Mouse (Mus musculus) ZHBTc4 (cell line): ENCODE results near the gene Snrpb.

Experiments used
- DNase-seq: peaks from one replicate; pipeline ENCODE4 v3.0.0-alpha.2; 2011; ENCODE audit warnings: low read depth, low spot score

The Snrpb gene

DNA sequence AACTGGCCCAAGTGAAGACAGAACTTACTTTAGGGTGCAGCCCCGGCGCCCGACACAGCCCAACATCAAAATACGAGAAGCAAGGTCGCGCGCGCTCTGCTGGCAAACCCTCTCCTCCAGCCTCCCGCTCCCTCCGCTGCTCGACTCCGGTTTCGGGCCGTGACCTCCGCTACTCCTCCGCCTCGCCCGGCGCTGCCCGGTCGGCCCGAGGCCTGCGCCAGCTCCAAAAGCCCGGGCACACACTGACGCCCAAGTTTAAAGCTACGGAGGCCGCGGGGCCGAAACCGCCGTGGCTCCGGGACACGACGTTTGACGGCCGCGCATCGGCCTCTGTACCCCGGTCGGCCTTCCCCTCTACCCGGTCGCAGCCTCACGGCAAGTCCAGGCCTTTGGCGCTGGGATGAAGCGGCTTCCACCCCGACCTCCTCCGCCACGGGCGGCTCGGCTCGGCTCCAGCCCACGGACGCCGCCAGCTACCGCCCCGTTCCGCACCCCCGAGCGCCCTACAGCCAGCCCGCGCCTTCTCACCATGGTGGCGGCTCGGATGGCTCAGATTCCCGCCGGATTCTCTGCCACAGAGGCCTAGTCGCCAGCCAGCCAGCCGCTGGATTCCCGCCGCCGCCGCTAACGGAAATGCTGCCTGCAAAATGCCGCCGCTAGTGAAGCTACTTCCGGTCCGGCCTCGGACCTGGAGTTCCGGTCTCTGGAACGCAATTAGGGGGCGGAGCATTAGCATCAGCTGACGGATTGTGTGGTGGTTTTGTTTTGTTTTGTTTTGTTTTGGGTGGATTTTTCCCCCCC lies at the start of gene Snrpb:
Gene Snrpb (minus strand): TSS at position 698 of the 801 bp plus-strand sequence.
- DNase-seq: peak; percentile 95

DNA sequence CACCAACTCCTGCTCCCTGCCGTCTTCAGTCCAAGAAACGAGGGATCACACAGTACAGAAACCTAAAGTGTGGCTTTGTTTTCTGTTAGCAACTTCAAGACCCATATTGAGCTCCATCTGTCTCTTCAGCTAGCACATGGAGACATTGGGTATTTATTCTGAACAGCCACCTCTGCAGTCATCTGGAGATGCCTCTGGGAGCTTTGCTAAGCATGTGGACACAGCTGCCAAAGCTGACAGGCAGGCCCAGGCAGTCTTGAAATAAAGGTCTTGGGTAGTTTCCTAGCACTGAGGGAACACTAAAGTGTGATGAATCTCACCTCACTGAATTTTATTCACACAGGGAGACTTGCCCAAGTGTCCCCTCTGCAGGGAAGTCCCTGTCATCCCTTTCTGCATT lies 32.4 kb upstream of the Snrpb start:
- no peak for DNase-seq

DNA sequence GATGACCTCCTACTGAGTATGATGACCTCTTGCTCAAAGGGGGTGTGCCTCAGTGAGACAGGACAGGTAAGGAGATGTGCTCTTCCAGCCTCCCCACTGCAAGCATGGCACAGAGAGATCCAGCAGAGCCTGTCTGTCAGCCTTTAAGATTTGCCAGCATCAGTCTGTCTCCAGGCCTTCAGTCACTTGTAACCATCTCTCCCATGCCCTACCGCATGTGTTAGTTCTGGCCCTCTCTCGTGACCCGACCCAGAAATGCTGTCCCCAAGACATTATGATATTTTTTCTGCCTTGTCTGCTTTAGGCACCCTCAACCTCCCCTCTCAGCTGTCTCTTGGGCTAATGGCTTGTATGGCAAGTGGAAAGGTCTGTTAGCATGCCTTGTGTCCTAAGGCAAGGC lies 30.4 kb upstream of the Snrpb start:
- peak; percentile 28 for DNase-seq

- peak; percentile 68 for DNase-seq
Observed at GRCm38 (mm10) chr2:130207996-130208395, 28.8 kb upstream of the Snrpb start.

GRCm38 (mm10) chr2:130207376-130207775 lies 28.2 kb upstream of the Snrpb start:
- DNase-seq: peak; percentile 46

- no peak for DNase-seq
Observed at GRCm38 (mm10) chr2:130200961-130201360, 21.8 kb upstream of the Snrpb start.

GRCm38 (mm10) chr2:130194894-130195293 lies 15.7 kb upstream of the Snrpb start, which contains the start of gene Tmc2:
Gene Tmc2 (plus strand): TSS chr2:130195194.
- DNase-seq: no peak

- DNase-seq: no peak
Observed at GRCm38 (mm10) chr2:130188391-130188790, 9.2 kb upstream of the Snrpb start.

GRCm38 (mm10) chr2:130179507-130180019 lies 360 bp upstream of the Snrpb start:
- DNase-seq: no peak

- DNase-seq: peak; percentile 11
Observed at GRCm38 (mm10) chr2:130178381-130178705, 860 bp downstream of the Snrpb start.

- peak; percentile 62 for DNase-seq
Observed at GRCm38 (mm10) chr2:130176820-130177219, 2.4 kb downstream of the Snrpb start.

GRCm38 (mm10) chr2:130171674-130172073 lies 7.5 kb downstream of the Snrpb start:
- no peak for DNase-seq

DNA sequence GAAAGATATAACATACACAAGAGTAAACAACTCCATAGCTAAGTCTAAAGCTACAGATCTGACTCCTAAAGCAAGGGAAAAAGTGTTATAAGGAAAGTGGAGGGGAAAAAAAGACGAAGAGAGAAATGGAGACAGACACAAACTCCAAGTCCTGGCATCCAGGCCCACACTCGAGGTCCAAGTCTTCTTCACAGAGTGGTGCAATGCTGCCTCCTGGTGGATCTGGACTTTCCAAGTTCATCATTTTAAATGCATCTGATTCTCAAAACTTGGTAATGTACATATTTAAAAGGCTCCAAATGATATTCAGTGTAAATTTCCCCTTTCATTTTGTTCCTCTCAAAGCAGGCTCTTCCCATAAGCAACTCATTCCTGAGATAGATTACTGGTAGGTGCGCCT lies 11.3 kb downstream of the Snrpb start:
- DNase-seq: peak; percentile 70

DNA sequence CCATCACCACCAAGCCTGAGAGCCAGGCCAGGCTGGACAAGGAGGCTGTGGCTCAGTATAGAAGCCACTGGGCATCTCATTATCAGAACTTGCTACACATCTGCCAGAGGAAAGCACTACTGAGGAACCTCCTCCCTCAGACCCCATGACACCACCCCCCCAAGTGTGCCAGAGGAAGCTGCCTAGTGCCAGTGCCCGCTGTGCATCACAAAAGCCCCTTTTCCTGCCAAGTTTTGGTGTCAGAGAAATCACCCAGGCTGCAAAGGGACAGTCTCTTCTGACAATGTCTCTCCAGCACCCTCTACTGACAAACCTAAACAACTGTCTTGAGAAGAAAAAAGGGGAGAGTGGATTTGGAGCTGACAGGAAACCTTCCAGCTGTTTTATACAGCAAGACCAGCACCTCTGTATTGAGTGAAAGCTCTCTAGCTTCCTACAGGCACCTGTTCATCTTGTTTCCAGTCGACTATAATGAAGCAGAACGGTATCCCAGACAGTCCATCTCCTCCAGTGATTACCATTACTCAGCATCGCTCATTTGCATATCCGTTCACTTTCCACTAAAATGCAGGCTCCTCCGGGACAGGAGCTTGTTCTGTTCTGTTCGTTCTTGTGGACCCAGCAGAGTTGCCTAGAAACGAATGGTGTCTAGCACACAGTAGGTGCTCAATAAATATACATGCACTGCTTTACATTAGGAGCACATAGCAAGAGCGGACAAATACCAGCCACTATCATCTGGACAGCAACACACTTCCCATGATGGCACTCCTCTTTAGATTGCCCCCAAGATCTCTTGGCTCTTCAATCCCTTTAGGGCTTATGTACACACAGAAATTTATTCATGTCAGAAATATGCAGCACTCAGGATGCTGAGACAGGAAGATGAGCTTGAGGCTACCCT lies 12.6 kb downstream of the Snrpb start:
- peak; percentile 68 for DNase-seq

GRCm38 (mm10) chr2:130162701-130163100 lies 16.5 kb downstream of the Snrpb start:
- no peak for DNase-seq

GRCm38 (mm10) chr2:130158088-130158437 lies 21.1 kb downstream of the Snrpb start:
- no peak for DNase-seq

DNA sequence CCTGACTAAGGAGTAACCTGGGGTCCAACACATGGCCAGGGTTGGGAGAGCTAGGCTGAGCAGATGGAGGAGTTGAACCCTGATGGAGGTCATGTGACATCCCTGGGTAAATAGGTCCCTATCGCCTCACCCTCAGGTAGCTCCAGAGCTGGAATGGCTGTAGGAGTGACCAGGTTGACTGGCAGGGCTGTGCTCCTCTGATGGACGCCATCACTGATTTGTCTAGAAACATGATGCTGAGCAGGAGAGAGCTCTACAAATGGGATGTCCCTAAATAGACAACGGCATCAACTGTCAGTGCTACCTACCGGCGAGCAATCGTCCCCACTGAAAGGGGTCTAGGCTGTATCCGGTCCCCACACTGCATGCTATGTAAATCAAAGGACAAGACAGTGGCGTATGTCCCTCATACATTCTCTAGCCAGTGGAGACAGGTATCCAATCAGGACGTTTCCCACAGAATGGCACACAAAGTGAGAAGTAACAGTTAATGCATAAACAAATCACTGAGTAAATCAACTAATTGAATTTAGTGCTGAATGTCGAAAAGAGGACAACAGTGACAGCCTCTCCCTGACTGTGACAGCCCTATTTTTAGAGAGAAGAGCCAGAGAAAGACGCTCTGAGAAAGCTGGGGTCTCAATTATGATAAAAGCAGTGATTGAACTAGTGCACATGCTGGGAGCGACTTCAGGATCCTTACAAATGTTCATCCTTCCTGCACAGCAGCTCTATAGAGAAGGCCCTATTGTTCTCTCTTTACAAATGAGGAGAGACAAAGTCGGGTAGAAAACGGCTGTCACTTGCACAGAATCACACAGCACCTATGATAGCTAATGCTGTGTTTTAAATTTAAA lies 21.7 kb downstream of the Snrpb start:
- DNase-seq: no peak

DNA sequence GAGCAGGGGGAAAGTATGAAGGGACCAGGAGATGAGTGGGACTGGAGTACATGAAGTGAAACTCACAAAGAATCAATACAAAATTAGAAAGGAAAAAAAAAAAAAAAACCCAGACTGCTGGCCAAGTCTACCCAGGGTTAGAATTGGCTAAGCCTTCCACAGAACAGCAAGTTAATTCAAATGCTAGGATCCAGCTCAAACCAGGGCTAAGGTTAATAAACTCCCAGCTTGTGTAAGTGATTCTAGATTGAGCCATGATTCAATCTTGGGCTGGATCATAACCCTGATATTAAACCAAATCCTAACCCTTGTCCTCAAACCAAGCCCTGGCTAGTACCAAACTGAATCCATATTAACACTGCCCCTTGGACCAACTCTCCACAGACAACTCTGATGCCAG lies 23.4 kb downstream of the Snrpb start:
- no peak for DNase-seq

GRCm38 (mm10) chr2:130155171-130155570 lies 24.0 kb downstream of the Snrpb start:
- no peak for DNase-seq

DNA sequence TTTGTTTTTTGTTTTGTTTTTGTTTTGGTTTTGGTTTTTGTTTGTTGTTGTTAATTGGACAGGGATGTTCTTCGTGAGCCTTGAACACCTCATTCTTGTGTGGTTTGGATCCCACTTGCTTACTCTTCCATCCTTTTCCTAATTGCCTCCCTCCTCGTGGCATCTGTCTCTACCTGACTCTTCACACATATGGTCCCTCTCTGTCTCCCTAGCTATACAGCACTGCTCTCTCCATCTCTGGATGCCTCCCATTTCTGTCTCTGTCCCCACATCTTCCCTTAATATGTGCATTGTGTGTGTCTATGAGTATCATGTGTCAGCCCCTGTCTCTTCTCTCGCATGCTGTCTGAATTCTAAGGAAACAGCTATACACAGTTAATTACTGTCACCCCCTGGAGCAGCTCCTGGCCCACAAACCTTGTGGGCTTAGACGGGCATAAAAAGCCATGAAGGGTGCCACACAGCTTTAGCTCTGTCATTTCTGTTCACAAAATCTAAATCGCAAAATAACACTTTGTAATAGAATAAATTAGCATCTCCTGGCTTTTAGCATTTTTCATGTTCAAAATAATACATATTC lies 33.0 kb downstream of the Snrpb start:
- DNase-seq: no peak

DNA sequence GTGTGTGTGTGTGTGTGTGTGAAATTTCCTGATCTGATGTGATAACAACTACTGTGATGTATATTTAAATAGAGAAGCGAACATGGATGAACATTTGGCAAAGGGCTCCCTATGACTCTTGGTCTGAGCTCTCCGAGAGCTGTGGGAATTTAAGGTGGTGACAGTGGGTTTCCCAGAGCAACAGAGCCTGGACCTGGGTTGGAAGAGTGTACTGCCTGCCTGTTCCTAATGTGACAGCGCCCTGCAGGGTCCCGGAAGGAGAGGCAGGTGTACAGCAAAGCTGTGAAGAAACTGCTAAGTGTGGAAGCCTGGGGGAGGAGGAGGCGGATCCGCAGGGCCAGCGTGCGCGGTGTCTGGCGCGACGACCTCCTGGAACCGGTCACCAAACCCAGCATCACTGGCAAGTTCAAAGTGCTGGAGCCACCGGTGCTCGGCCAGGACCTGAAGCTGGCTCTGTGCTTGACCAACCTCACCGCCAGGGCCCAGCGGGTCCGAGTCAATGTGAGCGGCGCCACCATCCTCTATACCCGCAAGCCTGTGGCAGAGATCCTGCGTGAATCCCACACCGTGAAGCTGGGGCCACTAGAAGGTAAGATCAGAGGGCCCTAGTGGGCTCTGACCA lies 34.4 kb downstream of the Snrpb start:
- peak; percentile 37 for DNase-seq
